Comparison of ENCODE assay signal across 14 mouse cellular contexts in the genomic region with DNA sequence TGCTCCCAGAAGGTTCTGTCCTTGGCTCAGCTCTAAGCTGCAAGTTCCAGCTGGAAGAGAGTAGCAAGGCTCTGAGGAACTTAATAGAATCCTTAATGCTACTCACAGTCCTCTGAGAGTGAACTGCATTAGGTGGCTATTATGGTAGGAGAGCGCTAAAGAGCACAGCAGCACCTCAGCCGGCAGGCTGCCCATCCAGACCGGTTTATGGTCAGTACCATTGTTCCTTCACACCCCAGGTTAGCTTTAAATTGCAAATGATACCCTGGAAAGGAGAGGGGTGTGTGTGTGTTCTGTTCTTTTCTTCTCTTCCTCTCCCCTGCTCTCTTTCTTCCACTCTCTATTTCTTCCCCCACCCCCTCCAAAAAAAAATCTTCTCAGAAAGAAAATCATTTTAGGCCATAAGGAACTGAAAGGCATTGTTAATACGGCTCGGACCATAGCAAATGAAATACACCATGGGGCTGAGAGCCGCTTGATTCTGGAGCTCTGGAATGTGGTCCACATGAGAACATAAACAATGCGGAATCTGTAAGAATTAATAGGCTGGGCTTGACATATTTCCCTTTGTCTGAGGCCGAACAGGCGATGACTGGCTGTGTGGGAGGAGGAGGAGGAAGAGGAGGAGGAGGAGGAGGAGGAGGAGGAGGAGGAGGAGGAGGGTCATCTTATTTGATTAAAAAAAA.
DNase-seq lines count a peak whose midpoint lies in the region; ATAC-seq and TF ChIP-seq lines count a peak whose summit lies in the region.
"Had no signal": no experiment of that assay in that cellular context is flagged by ENCODE, and none has a peak within 500 bp of the region (broad histone marks: within the 10 kb centered on the region; RNA-seq: fewer than 3 reads in every experiment).

No protein-coding gene starts in this region.

- no peaks in the 10 kb centered on the region for H3K9me3 ChIP-seq in lung, embryonic 16.5 days (ENCODE audit: control insufficient read depth, low read length)
- no peaks in the 10 kb centered on the region for H3K9me3 ChIP-seq in intestine, embryonic 15.5 days
- H3K9me3 ChIP-seq: forebrain, embryonic 13.5 days had no signal

- intact Hi-C loops in heart, postnatal 25 days (cut with DNase I), result no loop called here

- no peaks in the 10 kb centered on the region for H3K36me3 ChIP-seq in lung, embryonic 16.5 days (ENCODE audit: control insufficient read depth, insufficient read depth, low read length)
- H3K36me3 ChIP-seq in intestine, embryonic 15.5 days, result no peaks in the 10 kb centered on the region

- WGBS in lung, embryonic 16.5 days, result 4% methylated on average over 7 of the region's 9 CpGs
- WGBS in intestine, embryonic 15.5 days, result 17% methylated on average over 8 of the region's 9 CpGs

- peaks cover 19% of the 10 kb centered on the region for H3K4me1 ChIP-seq in lung, embryonic 16.5 days (replicated peaks; ENCODE audit: control insufficient read depth, insufficient read depth, low read length)
- peaks cover 4% of the 10 kb centered on the region; the same call in 1 of the 2 replicates for H3K4me1 ChIP-seq in intestine, embryonic 15.5 days (replicated peaks)

- no peak for TF ChIP-seq CTCF in layer of hippocampus, adult 2 months (conservative IDR thresholded peaks at IDR 0.05)

- peak; percentile 63 for ATAC-seq in lung, embryonic 16.5 days (ENCODE audit: low read depth)
- ATAC-seq in intestine, embryonic 15.5 days, result 0 out of 2 replicates have a peak, but pooled peaks have one; percentile 58

- no peak for DNase-seq in lung, postnatal 10 days
- DNase-seq in R1 (ENCODE audit: low read depth, low spot score), result peak; percentile 30
- DNase-seq in embryo, embryonic 11 days, result peak; percentile 45
- no peak for DNase-seq in layer of hippocampus, adult 2 months (ENCODE audit: low spot score in 2 of 2)
- DNase-seq in heart, postnatal 25 days (ENCODE audit: low spot score), result no peak
- DNase-seq in left cerebral cortex, adult 8-10 months (ENCODE audit: low spot score in 2 of 2), result no peak
- DNase-seq: adrenal gland, postnatal 25 days; heart, postnatal 4 days; right cerebral cortex, postnatal 14 days had no signal

- peak overlapping the region; percentile 2; the same call in 1 of the 2 replicates for H3K27ac ChIP-seq in lung, embryonic 16.5 days (ENCODE audit: low read length)
- no peak overlapping the region for H3K27ac ChIP-seq in intestine, embryonic 15.5 days
- H3K27ac ChIP-seq in layer of hippocampus, adult 2 months, result no peak overlapping the region
- H3K27ac ChIP-seq: forebrain, embryonic 13.5 days had no signal

- peak overlapping the region; percentile 22; the same call in 1 of the 2 replicates for H3K4me2 ChIP-seq in lung, embryonic 16.5 days (ENCODE audit: low read depth, low read length)
- no peak overlapping the region for H3K4me2 ChIP-seq in intestine, embryonic 15.5 days (replicated peaks)
- H3K4me2 ChIP-seq: forebrain, embryonic 13.5 days; liver, embryonic 11.5 days had no signal

- no peak overlapping the region for H3K4me3 ChIP-seq in lung, embryonic 16.5 days (ENCODE audit: low read length)
- H3K4me3 ChIP-seq in intestine, embryonic 15.5 days (replicated peaks), result no peak overlapping the region
- H3K4me3 ChIP-seq in layer of hippocampus, adult 2 months, result no peak overlapping the region
- H3K4me3 ChIP-seq: forebrain, embryonic 13.5 days had no signal

- no peak overlapping the region for H3K9ac ChIP-seq in lung, embryonic 16.5 days (ENCODE audit: low read length)
- no peak overlapping the region for H3K9ac ChIP-seq in intestine, embryonic 15.5 days
- H3K9ac ChIP-seq: forebrain, embryonic 13.5 days had no signal

- H3K27me3 ChIP-seq in lung, embryonic 16.5 days (ENCODE audit: control insufficient read depth, insufficient read depth, low read depth, low read length), result no peaks in the 10 kb centered on the region
- no peaks in the 10 kb centered on the region for H3K27me3 ChIP-seq in intestine, embryonic 15.5 days (replicated peaks)
- H3K27me3 ChIP-seq: CH12.LX had no signal

Comparison
In these comparisons a context has a peak if more than half of its experiments do, and no peak if none do; other contexts are left out.
1. DNase-seq: peak in R1 (single experiment) and embryo, embryonic 11 days (single experiment); none in lung, postnatal 10 days (single experiment), layer of hippocampus, adult 2 months (0 of 2), heart, postnatal 25 days (single experiment) and left cerebral cortex, adult 8-10 months (0 of 2).